In genomic region chr10:126833006-126833405, GRCm38 (mm10) we compare ENCODE assay signal across 10 mouse cellular contexts.
DNase-seq lines count a peak whose midpoint lies in the region; ATAC-seq and TF ChIP-seq lines count a peak whose summit lies in the region.
"Had no signal": no experiment of that assay in that cellular context is flagged by ENCODE, and none has a peak within 500 bp of the region (broad histone marks: within the 10 kb centered on the region; RNA-seq: fewer than 3 reads in every experiment).

No protein-coding gene starts in this region.

- H3K4me3 ChIP-seq in intestine, postnatal 0 days (ENCODE audit: low read depth, low read length) = no peak overlapping the region
- no peak overlapping the region for H3K4me3 ChIP-seq in intestine, embryonic 15.5 days (replicated peaks)
- H3K4me3 ChIP-seq in spleen, adult 2 months (ENCODE audit: extremely low read depth, insufficient read depth, insufficient read length) = no peak overlapping the region
- H3K4me3 ChIP-seq in bone marrow, adult 2 months (replicated peaks; ENCODE audit: control insufficient read depth, low read depth, low read length) = no peak overlapping the region
- no peak overlapping the region for H3K4me3 ChIP-seq in forebrain, embryonic 12.5 days (replicated peaks)
- H3K4me3 ChIP-seq: embryonic facial prominence, embryonic 12.5 days; neural tube, embryonic 13.5 days had no signal

- TF ChIP-seq CTCF in intestine, postnatal 0 days (IDR thresholded peaks at IDR 0.05; ENCODE audit: low read depth) = peak; percentile 74
- TF ChIP-seq CTCF in spleen, adult 2 months (IDR thresholded peaks at IDR 0.05; ENCODE audit: extremely low read depth, insufficient read depth, insufficient read length, insufficient replicate concordance) = peak; percentile 62; the same call in 1 of the 2 replicates
- TF ChIP-seq CTCF in bone marrow, adult 2 months (IDR thresholded peaks at IDR 0.05; ENCODE audit: control insufficient read depth, insufficient read depth, low read length) = peak; percentile 68

- H3K4me2 ChIP-seq in intestine, postnatal 0 days (replicated peaks; ENCODE audit: low read depth) = no peak overlapping the region
- H3K4me2 ChIP-seq in intestine, embryonic 15.5 days (replicated peaks) = no peak overlapping the region
- H3K4me2 ChIP-seq in forebrain, embryonic 12.5 days = no peak overlapping the region
- H3K4me2 ChIP-seq: embryonic facial prominence, embryonic 12.5 days; neural tube, embryonic 13.5 days had no signal

- H3K27ac ChIP-seq in intestine, postnatal 0 days (ENCODE audit: low read depth, low read length) = no peak overlapping the region
- H3K27ac ChIP-seq in intestine, embryonic 15.5 days = no peak overlapping the region
- H3K27ac ChIP-seq in spleen, adult 2 months (ENCODE audit: insufficient read depth, low read length) = no peak overlapping the region
- H3K27ac ChIP-seq in bone marrow, adult 2 months (ENCODE audit: control insufficient read depth, insufficient read depth, low read depth, low read length, poor library complexity) = no peak overlapping the region
- no peak overlapping the region for H3K27ac ChIP-seq in forebrain, embryonic 12.5 days
- H3K27ac ChIP-seq: embryonic facial prominence, embryonic 12.5 days; neural tube, embryonic 13.5 days had no signal

- ATAC-seq in intestine, postnatal 0 days = no peak
- no peak for ATAC-seq in intestine, embryonic 15.5 days
- peak; percentile 86 for ATAC-seq in megakaryocyte progenitor cell, adult 5-6 weeks (replicated peaks; ENCODE audit: poor library complexity)
- ATAC-seq in forebrain, embryonic 12.5 days (ENCODE audit: low FRiP score) = no peak

- peak in 1 of 2 experiments; percentile 7 for DNase-seq in spleen, adult 2 months (ENCODE audit: low read depth in 1 of 2, low spot score in 2 of 2)
- no peak for DNase-seq in spleen, postnatal 36 days (ENCODE audit: low spot score in 2 of 2)
- DNase-seq in left cerebral cortex, postnatal 36 days (ENCODE audit: low spot score in 2 of 2) = no peak

- TF ChIP-seq POLR2A in spleen, adult 2 months (IDR thresholded peaks at IDR 0.05; ENCODE audit: low read depth, low read length) = no peak
- no peak for TF ChIP-seq POLR2A in bone marrow, adult 2 months (IDR thresholded peaks at IDR 0.05; ENCODE audit: borderline replicate concordance, control insufficient read depth, low read depth, low read length)

- intact Hi-C loops in left cerebral cortex, postnatal 36 days (cut with DNase I) = loop anchor here (1.0 kb wide), 1 partner anchor 36 kb away; no protein-coding TSS in a partner anchor

- H3K27me3 ChIP-seq in intestine, postnatal 0 days (replicated peaks; ENCODE audit: control insufficient read depth, insufficient read depth, low read length) = no peaks in the 10 kb centered on the region
- H3K27me3 ChIP-seq in intestine, embryonic 15.5 days (replicated peaks) = no peaks in the 10 kb centered on the region
- no peaks in the 10 kb centered on the region for H3K27me3 ChIP-seq in spleen, adult 2 months (ENCODE audit: control insufficient read depth, insufficient read depth, low read length)
- H3K27me3 ChIP-seq in forebrain, embryonic 12.5 days = no peaks in the 10 kb centered on the region
- H3K27me3 ChIP-seq: embryonic facial prominence, embryonic 12.5 days; neural tube, embryonic 13.5 days had no signal

- H3K9ac ChIP-seq in intestine, postnatal 0 days (ENCODE audit: low read depth, low read length) = no peak overlapping the region
- no peak overlapping the region for H3K9ac ChIP-seq in intestine, embryonic 15.5 days
- H3K9ac ChIP-seq in forebrain, embryonic 12.5 days = no peak overlapping the region
- H3K9ac ChIP-seq: embryonic facial prominence, embryonic 12.5 days; neural tube, embryonic 13.5 days had no signal

- no peaks in the 10 kb centered on the region for H3K36me3 ChIP-seq in intestine, postnatal 0 days (ENCODE audit: control insufficient read depth, insufficient read depth)
- no peaks in the 10 kb centered on the region for H3K36me3 ChIP-seq in intestine, embryonic 15.5 days
- no peaks in the 10 kb centered on the region for H3K36me3 ChIP-seq in spleen, adult 2 months (ENCODE audit: control insufficient read depth, insufficient read depth, low read length)
- H3K36me3 ChIP-seq in forebrain, embryonic 12.5 days (replicated peaks) = no peaks in the 10 kb centered on the region
- H3K36me3 ChIP-seq: embryonic facial prominence, embryonic 12.5 days; neural tube, embryonic 13.5 days had no signal

- no peaks in the 10 kb centered on the region for H3K9me3 ChIP-seq in intestine, postnatal 0 days (ENCODE audit: control insufficient read depth)
- H3K9me3 ChIP-seq in intestine, embryonic 15.5 days = no peaks in the 10 kb centered on the region
- no peaks in the 10 kb centered on the region for H3K9me3 ChIP-seq in forebrain, embryonic 12.5 days
- H3K9me3 ChIP-seq: embryonic facial prominence, embryonic 12.5 days; neural tube, embryonic 13.5 days had no signal

- WGBS in intestine, postnatal 0 days = 42% methylated on average over 5 of the region's 5 CpGs
- 47% methylated on average over 5 of the region's 5 CpGs for WGBS in intestine, embryonic 15.5 days
- 66% methylated on average over 5 of the region's 5 CpGs for WGBS in spleen, adult 2 months
- WGBS in bone marrow, adult 2 months = 59% methylated on average over 5 of the region's 5 CpGs
- 27% methylated on average over 5 of the region's 5 CpGs for WGBS in forebrain, embryonic 12.5 days

- no peaks in the 10 kb centered on the region for H3K4me1 ChIP-seq in intestine, postnatal 0 days (replicated peaks; ENCODE audit: control insufficient read depth, insufficient read depth, low read length)
- no peaks in the 10 kb centered on the region for H3K4me1 ChIP-seq in intestine, embryonic 15.5 days (replicated peaks)
- no peaks in the 10 kb centered on the region for H3K4me1 ChIP-seq in spleen, adult 2 months (ENCODE audit: control insufficient read depth, insufficient read depth, insufficient read length)
- H3K4me1 ChIP-seq in bone marrow, adult 2 months (ENCODE audit: control insufficient read depth, insufficient read depth, low read length) = no peaks in the 10 kb centered on the region; the same call in 1 of the 2 replicates
- H3K4me1 ChIP-seq in forebrain, embryonic 12.5 days = peaks cover 11% of the 10 kb centered on the region
- H3K4me1 ChIP-seq: embryonic facial prominence, embryonic 12.5 days had no signal
